ENCODE assay signal across 8 mouse cellular contexts in genomic region chr14:74731221-74732078, GRCm38 (mm10). TPM values are rescaled to one million over a fixed set of nuclear protein-coding genes. Genes with fewer than 3 reads are reported as not detected.
DNase-seq lines count a peak whose midpoint lies in the region; ATAC-seq lines count a peak whose summit lies in the region.

No protein-coding gene starts in this region.

- 26% methylated on average over 9 of the region's 9 CpGs for WGBS in hindbrain, embryonic 11.5 days
- WGBS in limb, embryonic 12.5 days: 31% methylated on average over 9 of the region's 9 CpGs
- WGBS in stomach, embryonic 16.5 days: 21% methylated on average over 9 of the region's 9 CpGs

- DNase-seq in hindbrain, embryonic 11.5 days (ENCODE audit: low spot score): no peak
- DNase-seq in cerebellum, adult 9-10 months: no peak

- peak overlapping the region; percentile 57 for H3K4me2 ChIP-seq in hindbrain, embryonic 11.5 days (replicated peaks; ENCODE audit: low read depth, low read length)
- H3K4me2 ChIP-seq in limb, embryonic 12.5 days: peak overlapping the region; percentile 65
- peak overlapping the region; percentile 78 for H3K4me2 ChIP-seq in stomach, embryonic 16.5 days (ENCODE audit: low read depth, low read length)

- no peak; the same call in 1 of the 2 replicates for ATAC-seq in megakaryocyte, adult 5-6 weeks (ENCODE audit: poor library complexity, severe bottlenecking)
- no peak for ATAC-seq in hindbrain, embryonic 11.5 days (ENCODE audit: low FRiP score)
- ATAC-seq in limb, embryonic 12.5 days (ENCODE audit: insufficient number of reproducible peaks, insufficient read depth, low FRiP score, low TSS enrichment, low read depth): no peak
- ATAC-seq in stomach, embryonic 16.5 days (ENCODE audit: insufficient read depth, low FRiP score): 0 out of 2 replicates have a peak, but pooled peaks have one; percentile 1
- ATAC-seq in erythroid progenitor cell, adult 5-6 weeks (replicated peaks; ENCODE audit: low FRiP score, poor library complexity, severe bottlenecking): no peak
- ATAC-seq in granulocyte monocyte progenitor cell, adult 5-6 weeks (replicated peaks; ENCODE audit: poor library complexity, severe bottlenecking): no peak

- H3K4me3 ChIP-seq in megakaryocyte, embryonic 14.5 days (replicated peaks): peak overlapping the region; percentile 98
- H3K4me3 ChIP-seq in hindbrain, embryonic 11.5 days (ENCODE audit: low read depth, low read length): peak overlapping the region; percentile 84
- H3K4me3 ChIP-seq in limb, embryonic 12.5 days (replicated peaks): peak overlapping the region; percentile 83
- H3K4me3 ChIP-seq in stomach, embryonic 16.5 days (replicated peaks; ENCODE audit: low read length): peak overlapping the region; percentile 86

- no peak overlapping the region for H3K9ac ChIP-seq in hindbrain, embryonic 11.5 days (ENCODE audit: low read depth, low read length)
- H3K9ac ChIP-seq in limb, embryonic 12.5 days (replicated peaks): no peak overlapping the region
- H3K9ac ChIP-seq in stomach, embryonic 16.5 days (ENCODE audit: low read length): peak overlapping the region; percentile 64

- no peak overlapping the region for H3K27ac ChIP-seq in hindbrain, embryonic 11.5 days (ENCODE audit: low read depth, low read length)
- H3K27ac ChIP-seq in limb, embryonic 12.5 days: peak overlapping the region; percentile 57; the same call in 1 of the 2 replicates
- H3K27ac ChIP-seq in stomach, embryonic 16.5 days (ENCODE audit: low read length): peak overlapping the region; percentile 84

- H3K4me1 ChIP-seq in megakaryocyte, embryonic 14.5 days: peaks cover 37% of the 10 kb centered on the region
- H3K4me1 ChIP-seq in hindbrain, embryonic 11.5 days (replicated peaks; ENCODE audit: control insufficient read depth, insufficient read depth, low read length): no peaks in the 10 kb centered on the region
- H3K4me1 ChIP-seq in limb, embryonic 12.5 days (replicated peaks): peaks cover 8% of the 10 kb centered on the region
- H3K4me1 ChIP-seq in stomach, embryonic 16.5 days (ENCODE audit: control insufficient read depth, insufficient read depth, low read length): peaks cover 7% of the 10 kb centered on the region

- no peaks in the 10 kb centered on the region for H3K27me3 ChIP-seq in megakaryocyte, embryonic 14.5 days (replicated peaks)
- no peaks in the 10 kb centered on the region for H3K27me3 ChIP-seq in hindbrain, embryonic 11.5 days (ENCODE audit: control insufficient read depth, insufficient read depth, low read length)
- H3K27me3 ChIP-seq in limb, embryonic 12.5 days: no peaks in the 10 kb centered on the region
- H3K27me3 ChIP-seq in stomach, embryonic 16.5 days (ENCODE audit: control insufficient read depth, insufficient read depth, low read length): no peaks in the 10 kb centered on the region

- no peaks in the 10 kb centered on the region for H3K9me3 ChIP-seq in megakaryocyte, embryonic 14.5 days
- no peaks in the 10 kb centered on the region for H3K9me3 ChIP-seq in hindbrain, embryonic 11.5 days (ENCODE audit: control insufficient read depth, low read length)
- no peaks in the 10 kb centered on the region for H3K9me3 ChIP-seq in limb, embryonic 12.5 days
- H3K9me3 ChIP-seq in stomach, embryonic 16.5 days (replicated peaks; ENCODE audit: control insufficient read depth, low read length): no peaks in the 10 kb centered on the region

- peaks cover 26% of the 10 kb centered on the region for H3K36me3 ChIP-seq in megakaryocyte, embryonic 14.5 days (replicated peaks; ENCODE audit: low read length)
- no peaks in the 10 kb centered on the region for H3K36me3 ChIP-seq in hindbrain, embryonic 11.5 days (ENCODE audit: control insufficient read depth, insufficient read depth, low read length)
- H3K36me3 ChIP-seq in limb, embryonic 12.5 days: peaks cover 12% of the 10 kb centered on the region
- H3K36me3 ChIP-seq in stomach, embryonic 16.5 days (ENCODE audit: control insufficient read depth, insufficient read depth, low read length): peaks cover 3% of the 10 kb centered on the region; the same call in 1 of the 2 replicates

RNA-seq across cellular contexts. Expression of gene Esd, which starts 0.6 kb away (rescaled TPM):
- polyA plus RNA-seq in megakaryocyte, embryonic 14.5 days (2012; ENCODE audit: insufficient read depth, low replicate concordance): 56.7 and 72.7 TPM in 2 replicates
- 298 and 331 TPM in 2 replicates for total RNA-seq in megakaryocyte, adult 5-6 weeks (2015)
- total RNA-seq in megakaryocyte, adult 5-6 weeks (2017): 258 and 294 TPM in 2 replicates
- 365 and 370 TPM in 2 replicates for polyA plus RNA-seq in hindbrain, embryonic 11.5 days (2014; fragmentation: Nextera tagmentation; extraction: Ambion mirVana)
- polyA plus RNA-seq in limb, embryonic 12.5 days (2016; fragmentation: Nextera tagmentation; extraction: Ambion mirVana): 345 and 351 TPM in 2 replicates
- 293 and 326 TPM in 2 replicates for polyA plus RNA-seq in stomach, embryonic 16.5 days (2015; fragmentation: Nextera tagmentation; extraction: Ambion mirVana)
- 59.1 and 82.2 TPM in 2 replicates for total RNA-seq in erythroid progenitor cell, adult 5-6 weeks (2015; ENCODE audit: low replicate concordance)
- total RNA-seq in erythroid progenitor cell, adult 5-6 weeks (2017; ENCODE audit: low replicate concordance): 62.2 and 67.1 TPM in 2 replicates
- 154 and 158 TPM in 2 replicates for total RNA-seq in granulocyte monocyte progenitor cell, adult 5-6 weeks (2014; fragmentation: Nextera tagmentation)
- 231 and 250 TPM in 2 replicates for total RNA-seq in granulocyte monocyte progenitor cell, adult 5-6 weeks (2017)
